Mouse (Mus musculus) intestine, embryonic 15.5 days (tissue): Measurements from ENCODE around the gene Unc93a. TPM values are rescaled to one million over a fixed set of nuclear protein-coding genes. Genes with fewer than 3 reads are reported as not detected.

ENCODE experiments used
- polyA plus RNA-seq: library from polyadenylated mRNA; unstranded; fragments of >200 nt; fragmentation: Nextera tagmentation; extraction: Ambion mirVana; gene quantifications from 2 replicates; pipeline ENCODE4 v1.2.1, GENCODE M21; 2015

Gene Unc93a
- polyA plus RNA-seq, 1 experiment from 2014 or later = not detected

Other genes with a start within 250 kb of the Unc93a start
- 0.62 and 0.90 TPM in 2 replicates for gene Pnldc1, start 221.6 kb downstream of the Unc93a start, polyA plus RNA-seq
- 369 and 437 TPM in 2 replicates for gene Tcp1, start 216.1 kb downstream of the Unc93a start, polyA plus RNA-seq
- 173 and 181 TPM in 2 replicates for gene Mrpl18, start 215.5 kb downstream of the Unc93a start, polyA plus RNA-seq
- 0.88 and 1.6 TPM in 2 replicates for gene Acat3, start 191.2 kb downstream of the Unc93a start, polyA plus RNA-seq
- gene Acat2, start 171.1 kb downstream of the Unc93a start, polyA plus RNA-seq = 230 and 240 TPM in 2 replicates
- gene Wtap, start 137.6 kb downstream of the Unc93a start, polyA plus RNA-seq = 109 and 120 TPM in 2 replicates
- 163 and 167 TPM in 2 replicates for gene Sod2, start 125.0 kb downstream of the Unc93a start, polyA plus RNA-seq
- gene Gpr31b, start 79.5 kb downstream of the Unc93a start, polyA plus RNA-seq = 0.16 TPM in 1 of 2 replicates, not detected in the other
- 0.16 TPM in 1 of 2 replicates, not detected in the other for gene Tcp10b, start 70.7 kb downstream of the Unc93a start, polyA plus RNA-seq
- gene Smok2a, start 89.4 kb upstream of the Unc93a start, polyA plus RNA-seq = not detected in 2 replicates
- not detected in 2 replicates for gene Smok2b, start 98.4 kb upstream of the Unc93a start, polyA plus RNA-seq
- not detected in 2 replicates for gene Tcp10c, start 222.8 kb upstream of the Unc93a start, polyA plus RNA-seq